Mouse (Mus musculus) testis, adult 2 months (tissue): Measurements from ENCODE around the gene Camkv. TPM values are rescaled to one million over a fixed set of nuclear protein-coding genes. Genes with fewer than 3 reads are reported as not detected.
A peak's percentile ranks its signal among the peaks of the same experiment; 100 is the strongest.

Experiments used
- H3K27ac ChIP-seq: fragments of 200-500 bp; 2 replicates; pipeline ENCODE4 v1.5.1; 2012; ENCODE audit warnings: low read depth, low read length; ENCODE audit not compliant: control insufficient read depth, insufficient read depth
- H3K27me3 ChIP-seq: fragments of 200-500 bp; 2 replicates; pipeline ENCODE4 v1.6.1; 2012; ENCODE audit warnings: mild to moderate bottlenecking, low read length, moderate library complexity; ENCODE audit not compliant: control insufficient read depth, insufficient read depth
- H3K36me3 ChIP-seq: fragments of 200-500 bp; 2 replicates; pipeline ENCODE4 v1.6.1; 2012; ENCODE audit warnings: mild to moderate bottlenecking, low read length; ENCODE audit not compliant: control insufficient read depth, insufficient read depth
- H3K4me1 ChIP-seq: fragments of 200-500 bp; 2 replicates; pipeline ENCODE4 v1.6.1; 2012; ENCODE audit warnings: low read length; ENCODE audit not compliant: control insufficient read depth, insufficient read depth
- H3K4me3 ChIP-seq: fragments of 200-500 bp; 2 replicates; pipeline ENCODE4 v1.5.1; 2012; ENCODE audit warnings: low read depth, mild to moderate bottlenecking, low read length, moderate library complexity, mixed read lengths; ENCODE audit not compliant: control insufficient read depth
- CTCF ChIP-seq: fragments of 200-500 bp; IDR thresholded peaks from 2 replicates; pipeline ENCODE4 v1.5.1; 2012; ENCODE audit warnings: low read depth, mild to moderate bottlenecking, inconsistent platforms, low read length, moderate library complexity; ENCODE audit not compliant: control insufficient read depth, insufficient read depth, insufficient replicate concordance
- POLR2A ChIP-seq: fragments of 200-500 bp; IDR thresholded peaks from 2 replicates; pipeline ENCODE4 v1.6.1; 2012; ENCODE audit warnings: low read depth, mild to moderate bottlenecking, inconsistent platforms, low read length, moderate library complexity; ENCODE audit not compliant: control insufficient read depth
- polyA plus RNA-seq: library from polyadenylated mRNA; depleted of rRNA; stranded (reverse); fragments of >200 nt; gene quantifications from 2 replicates; pipeline ENCODE4 v1.2.3, GENCODE M21; 2012

Camkv gene
- polyA plus RNA-seq, 1 experiment = 6.5 TPM

DNA sequence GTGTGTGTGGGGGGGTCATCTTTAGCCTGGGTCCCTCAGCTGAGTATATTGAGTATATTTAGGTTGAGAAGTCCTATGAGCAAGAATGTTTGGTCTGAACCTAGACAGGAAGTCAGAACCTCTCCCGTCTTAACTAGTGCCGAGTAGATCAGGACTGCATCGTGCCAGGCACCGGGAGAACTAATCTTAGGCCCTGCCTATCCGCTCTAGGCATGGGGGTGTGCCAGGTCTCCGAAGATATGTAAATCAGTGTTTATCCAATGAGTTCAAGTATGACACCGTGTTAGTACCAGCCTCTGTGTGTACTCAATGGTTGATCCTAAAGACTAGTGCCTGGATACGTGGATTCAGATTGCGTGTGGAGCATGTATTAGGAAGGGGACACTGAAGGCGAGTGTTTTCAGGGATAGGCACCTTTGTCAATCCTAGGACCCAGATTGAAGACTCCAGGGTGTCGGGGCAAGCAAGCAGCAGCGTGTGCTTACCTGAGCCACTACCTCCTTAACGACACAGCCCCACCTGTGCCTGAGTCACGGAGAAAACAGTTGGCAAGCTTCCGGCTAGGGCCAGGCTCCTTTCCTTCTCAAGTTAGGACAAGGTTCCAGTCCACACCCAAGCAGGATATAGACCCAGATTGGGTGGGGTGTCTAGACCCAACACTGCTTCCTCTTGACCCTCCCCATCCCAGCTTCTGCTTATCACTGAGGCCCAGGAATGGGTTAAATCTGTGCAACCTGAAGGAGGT, 25.3 kb upstream of the Camkv start:
- Histone ChIP-seq H3K27ac (no peak overlapping the region), H3K36me3 (no peaks in the 10 kb centered on the region), H3K4me1 (peaks cover 18% of the 10 kb centered on the region), H3K4me3 (no peak overlapping the region), H3K27me3 (no peaks in the 10 kb centered on the region)
- TF ChIP-seq CTCF (no peak), POLR2A (no peak)

DNA sequence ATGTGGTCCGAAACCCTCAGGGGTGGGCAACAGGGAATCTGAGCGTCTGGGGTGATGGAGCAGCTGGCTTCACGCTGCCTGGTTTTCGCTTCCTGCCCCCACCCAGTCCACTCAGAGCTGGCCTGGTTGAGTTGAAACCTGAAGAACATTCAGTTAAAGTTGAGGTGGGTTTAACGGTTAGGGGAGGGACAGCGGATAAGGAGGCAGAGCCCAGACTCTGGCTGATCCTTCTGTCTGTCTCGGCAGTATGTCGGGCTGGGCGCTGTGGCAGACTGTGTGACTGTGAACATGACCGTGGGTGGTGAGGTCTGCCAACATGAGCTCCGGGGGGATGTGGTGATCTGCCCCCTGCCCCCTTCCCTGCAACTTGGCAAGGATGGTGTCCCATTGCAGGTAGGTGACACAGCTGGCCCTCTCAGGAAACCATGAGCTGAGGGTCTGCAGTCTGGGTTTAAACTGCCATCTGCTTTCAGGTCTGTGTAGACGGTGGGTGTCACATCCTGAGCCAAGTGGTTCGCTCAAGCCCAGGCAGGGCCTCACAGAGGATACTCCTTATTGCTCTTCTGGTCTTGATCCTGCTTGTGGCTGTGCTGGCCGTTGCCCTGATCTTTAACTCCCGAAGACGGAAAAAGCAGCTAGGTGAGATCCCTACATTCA, 20.6 kb upstream of the Camkv start:
- H3K27me3 ChIP-seq = no peaks in the 10 kb centered on the region
- H3K27ac ChIP-seq = no peak overlapping the region
- H3K36me3 ChIP-seq = no peaks in the 10 kb centered on the region
- H3K4me1 ChIP-seq = peaks cover 9% of the 10 kb centered on the region
- H3K4me3 ChIP-seq = no peak overlapping the region
- TF ChIP-seq POLR2A (no peak), CTCF (no peak)

DNA sequence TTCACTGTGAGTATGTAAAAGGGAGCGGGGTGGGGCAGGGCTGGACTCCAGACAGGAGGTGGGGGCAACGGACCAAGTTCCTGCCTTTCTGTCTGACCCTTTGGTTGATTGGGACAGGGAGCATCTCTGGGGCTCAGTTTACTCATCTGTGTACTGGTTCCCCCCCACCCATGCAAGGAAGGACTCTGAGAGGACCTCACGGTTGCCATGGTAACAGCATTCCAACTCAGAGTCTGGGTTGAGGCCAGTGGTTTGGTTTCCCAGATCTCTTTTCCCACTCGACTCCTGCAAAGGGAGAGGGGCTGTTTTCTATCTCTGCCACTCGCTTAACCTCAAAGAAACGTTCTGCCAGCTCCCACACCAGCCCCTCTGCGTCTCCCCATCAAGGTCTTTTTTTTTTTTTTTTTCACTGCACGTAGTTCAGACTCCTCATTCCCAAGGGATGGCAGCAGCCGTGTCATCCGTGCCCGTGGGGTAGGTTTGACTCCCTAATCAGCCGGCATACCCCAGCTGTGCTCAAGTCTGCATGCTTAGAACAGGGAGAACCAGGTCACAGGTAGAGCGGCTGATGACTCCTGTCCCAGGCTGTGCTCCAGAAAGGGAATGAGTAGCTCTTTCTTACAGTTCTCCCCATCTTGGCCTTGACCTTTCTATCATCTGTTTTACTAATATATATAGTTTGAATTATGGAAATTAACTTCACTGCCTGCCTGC, 17.4 kb upstream of the Camkv start:
- Histone ChIP-seq H3K4me3 (no peak overlapping the region; the same call in 1 of the 2 replicates), H3K27ac (no peak overlapping the region), H3K27me3 (no peaks in the 10 kb centered on the region), H3K36me3 (no peaks in the 10 kb centered on the region), H3K4me1 (peaks cover 9% of the 10 kb centered on the region)
- TF ChIP-seq CTCF (no peak), POLR2A (no peak)

- Histone ChIP-seq H3K27ac (no peak overlapping the region), H3K4me1 (peaks cover 9% of the 10 kb centered on the region), H3K36me3 (no peaks in the 10 kb centered on the region), H3K27me3 (no peaks in the 10 kb centered on the region), H3K4me3 (no peak overlapping the region)
- TF ChIP-seq POLR2A (no peak), CTCF (no peak)
These were observed 16.6 kb upstream of the Camkv start for GRCm38 (mm10) chr9:107918884-107919283.

- Histone ChIP-seq H3K4me3 (no peak overlapping the region), H3K27ac (no peak overlapping the region), H3K36me3 (no peaks in the 10 kb centered on the region), H3K4me1 (peaks cover 9% of the 10 kb centered on the region), H3K27me3 (no peaks in the 10 kb centered on the region)
- TF ChIP-seq POLR2A (no peak), CTCF (no peak)
These were observed 16.0 kb upstream of the Camkv start for GRCm38 (mm10) chr9:107919441-107919840.

GRCm38 (mm10) chr9:107923021-107923420, 12.5 kb upstream of the Camkv start:
- TF ChIP-seq CTCF = peak; percentile 46; the same call in 1 of the 2 replicates
- TF ChIP-seq POLR2A = no peak
- H3K4me3 ChIP-seq = no peak overlapping the region
- peaks cover 7% of the 10 kb centered on the region for H3K4me1 ChIP-seq
- H3K27ac ChIP-seq = no peak overlapping the region
- no peaks in the 10 kb centered on the region for H3K36me3 ChIP-seq
- H3K27me3 ChIP-seq = no peaks in the 10 kb centered on the region

- TF ChIP-seq POLR2A = no peak
- no peak for TF ChIP-seq CTCF
- Histone ChIP-seq H3K4me3 (no peak overlapping the region), H3K27ac (no peak overlapping the region), H3K27me3 (no peaks in the 10 kb centered on the region), H3K4me1 (peaks cover 4% of the 10 kb centered on the region), H3K36me3 (no peaks in the 10 kb centered on the region)
These were observed 11.5 kb upstream of the Camkv start for GRCm38 (mm10) chr9:107923956-107924355.
